Mouse (Mus musculus): Measurements from ENCODE around the gene Gm6217. TPM values are rescaled to one million over a fixed set of nuclear protein-coding genes. Genes with fewer than 3 reads are reported as not detected.

Gm6217 gene
- total RNA-seq, 2 experiments from 2014 or later: not detected

DNA sequence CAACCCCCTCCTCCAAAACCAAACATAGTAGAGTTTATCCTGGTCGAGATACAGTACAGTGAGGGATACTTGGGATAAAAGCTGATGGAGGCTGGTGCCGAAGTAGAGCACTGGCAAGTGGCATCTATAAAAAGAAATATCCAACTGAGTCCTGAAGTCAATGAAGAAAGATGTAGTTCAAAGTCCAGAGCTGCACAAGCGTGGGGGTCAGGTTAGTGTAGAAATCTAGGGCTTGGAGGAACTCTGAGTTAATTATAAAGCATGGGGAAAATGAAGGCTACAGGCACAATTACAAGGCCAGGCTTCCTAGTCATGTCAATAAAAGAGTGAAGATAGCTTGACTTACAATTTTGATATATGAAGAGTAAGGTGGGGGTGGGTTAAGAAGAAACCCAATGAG is 30.0 kb downstream of the Gm6217 start:
- no peak for DNase-seq (ENCODE audit: extremely low spot score in 1 of 2, low spot score in 2 of 2)
- intact Hi-C loops (cut with DNase I): no loop called here

DNA sequence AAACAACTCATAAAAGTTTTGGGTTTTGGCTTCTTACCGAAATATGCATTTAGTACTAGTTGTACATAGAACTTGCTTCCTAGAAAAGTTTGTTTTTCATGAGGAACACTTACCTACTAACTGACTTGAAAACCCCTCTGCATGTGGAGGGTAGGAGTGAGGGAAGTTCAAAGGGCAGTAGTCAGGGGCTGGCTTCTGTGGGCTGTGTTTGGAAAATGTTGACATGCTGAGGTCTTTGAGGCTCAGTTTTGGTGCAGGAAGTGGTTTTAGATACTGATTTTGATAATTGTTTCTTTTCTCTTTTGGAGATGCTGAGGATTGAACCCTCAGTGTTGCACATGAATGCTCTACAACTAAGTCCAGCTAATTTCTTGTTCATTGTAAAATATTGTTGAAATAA is 30.6 kb downstream of the Gm6217 start:
- intact Hi-C loops (cut with DNase I): no loop called here

DNA sequence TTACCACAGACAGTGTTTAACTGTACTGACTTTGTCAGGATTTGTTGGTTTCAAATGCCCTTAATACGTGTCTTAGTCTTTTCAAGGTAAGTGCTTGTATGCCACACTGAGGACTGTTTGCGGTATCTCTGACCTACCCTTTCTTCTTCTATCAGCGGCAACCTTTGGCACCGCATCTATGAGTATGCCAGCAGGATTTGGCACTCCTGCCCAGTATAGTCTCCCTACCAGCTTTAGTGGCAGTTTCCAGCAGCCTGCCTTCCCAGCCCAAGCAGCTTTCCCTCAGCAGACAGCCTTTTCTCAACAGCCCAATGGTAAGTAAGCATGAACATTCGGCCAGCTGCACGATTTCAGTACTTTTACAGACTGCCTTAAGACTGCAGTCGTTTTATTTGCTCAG is 37.9 kb downstream of the Gm6217 start:
- intact Hi-C loops (cut with DNase I): no loop called here
- no peak for DNase-seq (ENCODE audit: extremely low spot score in 1 of 2, low spot score in 2 of 2)

More for the DNA sequence above, 30.6 kb downstream of the Gm6217 start:
- no peak for DNase-seq (ENCODE audit: extremely low spot score in 1 of 2, low spot score in 2 of 2)

Other genes with a start within 250 kb of the Gm6217 start
- 100 to 1,000 TPM; 291 to 295 TPM for gene Mff, start 206.5 kb downstream of the Gm6217 start, total RNA-seq (2021)
- gene Tm4sf20, start 162.9 kb downstream of the Gm6217 start, total RNA-seq (2021): not detected
- not detected for gene Gm47791, start 160.2 kb downstream of the Gm6217 start, total RNA-seq (2021)
- gene Agfg1, start 91.9 kb downstream of the Gm6217 start, total RNA-seq (2021): 10 to 100 TPM; 82.3 to 86.3 TPM
- under 1 TPM; 0.47 to 0.73 TPM for gene A030005L19Rik, start 18.1 kb downstream of the Gm6217 start, total RNA-seq (2021)
- not detected for gene A030014E15Rik, start 6.5 kb downstream of the Gm6217 start, total RNA-seq (2021)
- gene A030003K21Rik, start 12.0 kb upstream of the Gm6217 start, total RNA-seq (2021): not detected
- not detected for gene Gm7544, start 24.6 kb upstream of the Gm6217 start, total RNA-seq (2021)
- not detected for gene Gm47955, start 28.9 kb upstream of the Gm6217 start, total RNA-seq (2021)
- gene Gm47959, start 69.1 kb upstream of the Gm6217 start, total RNA-seq (2021): not detected
- gene Slc19a3, start 107.0 kb upstream of the Gm6217 start, total RNA-seq (2021): 1 to 10 TPM; 1.4 to 1.7 TPM
- not detected for gene Krtap28-10, start 111.1 kb upstream of the Gm6217 start, total RNA-seq (2021)
- gene Gm47969, start 113.5 kb upstream of the Gm6217 start, total RNA-seq (2021): not detected
- gene A030005K14Rik, start 128.0 kb upstream of the Gm6217 start, total RNA-seq (2021): not detected
- gene Krtap28-13, start 129.5 kb upstream of the Gm6217 start, total RNA-seq (2021): not detected
- gene Ccl20, start 185.4 kb upstream of the Gm6217 start, total RNA-seq (2021): not detected
- gene Daw1, start 228.4 kb upstream of the Gm6217 start, total RNA-seq (2021): under 1 TPM in 1 of 2 experiments, not detected in 1; 0.41 TPM

Data from left cerebral cortex, postnatal 10 days (tissue).